Mouse (Mus musculus) thymus, adult 2 months (tissue): ENCODE measurements around the gene Fam240b. TPM values are rescaled to one million over a fixed set of nuclear protein-coding genes. Genes with fewer than 3 reads are reported as not detected.

Source experiments
- DNase-seq: peaks from one replicate; pipeline ENCODE4 v3.0.0; 2021
- H3K27ac ChIP-seq: fragments of 200-500 bp; 2 replicates; pipeline ENCODE4 v1.5.1; 2012; ENCODE audit warnings: low read length, control low read depth; ENCODE audit not compliant: control insufficient read depth, insufficient read depth
- H3K27me3 ChIP-seq: fragments of 200-500 bp; 2 replicates; pipeline ENCODE4 v1.6.1; 2012; ENCODE audit warnings: mild to moderate bottlenecking, low read length, moderate library complexity, mixed read lengths; ENCODE audit not compliant: control insufficient read depth, insufficient read depth
- H3K36me3 ChIP-seq: fragments of 200-500 bp; 2 replicates; pipeline ENCODE4 v1.6.1; 2012; ENCODE audit warnings: mild to moderate bottlenecking, low read length, moderate library complexity; ENCODE audit not compliant: control insufficient read depth, insufficient read depth
- H3K4me1 ChIP-seq: fragments of 200-500 bp; replicated peaks from 2 replicates; pipeline ENCODE4 v1.6.1; 2012; ENCODE audit warnings: low read length; ENCODE audit not compliant: control insufficient read depth, insufficient read depth
- H3K4me3 ChIP-seq: fragments of 200-500 bp; 2 replicates; pipeline ENCODE4 v1.5.1; 2012; ENCODE audit warnings: mild to moderate bottlenecking, low read length, control low read depth, moderate library complexity; ENCODE audit not compliant: control insufficient read depth, insufficient read depth
- CTCF ChIP-seq: fragments of 200-500 bp; IDR thresholded peaks from 2 replicates; pipeline ENCODE4 v1.5.1; 2012; ENCODE audit warnings: mild to moderate bottlenecking, control low read depth, low read length, moderate library complexity, borderline replicate concordance; ENCODE audit not compliant: control insufficient read depth, poor library complexity, insufficient read depth; ENCODE audit errors: extremely low read depth
- POLR2A ChIP-seq: fragments of 200-500 bp; IDR thresholded peaks from 2 replicates; pipeline ENCODE4 v1.6.1; 2012; ENCODE audit warnings: mild to moderate bottlenecking, low read length, control low read depth, moderate library complexity; ENCODE audit not compliant: control insufficient read depth, poor library complexity, insufficient read depth; ENCODE audit errors: extremely low read depth
- WGBS: fragments of 180-500 bp; shearing (Covaris S2); methylation state at CpG from one replicate; pipeline ENCODE4 v1.1.7; 2018; 5-methylcytosine and 5-hydroxymethylcytosine counted together
- polyA plus RNA-seq: library from polyadenylated mRNA; depleted of rRNA; stranded (reverse); fragments of >200 nt; gene quantifications from 2 replicates; pipeline ENCODE4 v1.2.3, GENCODE M21; 2012; rRNA removed

Fam240b gene
- polyA plus RNA-seq, 1 experiment: not detected

DNA sequence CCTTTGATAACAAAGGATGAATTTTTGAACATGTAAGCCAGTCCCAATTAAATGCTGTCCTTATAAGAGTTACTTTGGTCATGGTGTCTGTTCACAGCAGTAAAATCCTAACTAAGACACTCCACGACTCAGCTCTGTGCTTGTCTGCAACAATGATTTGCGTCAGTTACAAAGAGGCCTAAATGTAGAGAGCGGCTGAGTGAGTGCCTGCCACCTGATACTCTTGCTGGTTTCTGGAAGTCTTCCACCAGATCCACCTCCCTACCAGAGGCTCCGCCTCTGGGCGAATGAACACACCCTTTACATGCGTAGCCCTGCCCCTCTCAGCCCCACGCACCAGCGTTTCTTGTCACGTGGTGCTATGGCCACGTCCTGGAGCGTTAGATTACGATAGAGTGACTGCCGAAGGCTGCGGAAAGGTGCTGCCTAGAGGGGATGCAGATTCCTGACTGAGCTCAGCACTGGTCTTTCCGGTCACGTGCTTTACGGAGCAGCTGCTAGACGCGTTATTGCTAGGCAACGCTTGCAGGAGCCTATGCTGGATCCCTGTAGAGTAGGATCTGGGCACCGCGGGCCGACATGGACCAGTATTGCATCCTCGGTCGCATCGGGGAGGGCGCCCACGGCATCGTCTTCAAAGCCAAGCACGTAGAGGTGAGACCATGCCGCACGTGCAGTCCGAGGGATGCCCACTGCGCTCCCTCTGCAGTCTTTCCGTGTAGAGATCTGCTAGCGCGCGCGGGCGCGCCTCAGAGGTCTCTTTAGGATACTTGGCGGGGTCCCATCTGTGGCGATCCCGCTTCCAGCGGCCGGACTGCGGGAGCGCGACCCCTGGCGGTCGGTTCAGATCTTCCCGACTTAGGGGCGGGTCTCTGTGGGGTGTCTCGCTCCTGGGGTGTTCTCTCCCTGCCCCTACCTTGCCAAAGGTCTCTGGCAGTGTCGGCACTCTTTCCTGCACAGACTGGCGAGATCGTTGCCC is 65.3 kb downstream of the Fam240b start, which contains the start of gene Cdk20:
Gene Cdk20, plus strand, starts transcription at position 298 of the 979 bp plus-strand sequence.
- TF ChIP-seq CTCF (peak; percentile 94), POLR2A (peak; percentile 44; the same call in 1 of the 2 replicates)
- H3K36me3 ChIP-seq: no peaks in the 10 kb centered on the region
- H3K4me1 ChIP-seq: peaks cover 5% of the 10 kb centered on the region
- peak; percentile 89 for DNase-seq
- peak within 1 kb of the TSS; percentile 85 for H3K4me3 ChIP-seq
- H3K27ac ChIP-seq: peak within 1 kb of the TSS; percentile 50
- H3K27me3 ChIP-seq: no peaks in the 10 kb centered on the region
- WGBS: under 1% methylated on average over 57 of the region's 57 CpGs

Other genes with a start within 250 kb of the Fam240b start
- 3.2 and 4.7 TPM in 2 replicates for gene Cdc14b, start 222.5 kb downstream of the Fam240b start, polyA plus RNA-seq
- gene Aaed1, start 185.1 kb downstream of the Fam240b start, polyA plus RNA-seq: 5.1 and 5.5 TPM in 2 replicates
- gene Ctsl, start 126.9 kb downstream of the Fam240b start, polyA plus RNA-seq: 292 and 586 TPM in 2 replicates
- 128 and 129 TPM in 2 replicates for gene Cdk20, start 65.5 kb downstream of the Fam240b start, polyA plus RNA-seq